Mouse (Mus musculus) embryonic facial prominence, embryonic 12.5 days (tissue): ENCODE measurements at regions not wholly inside any gene's neighbourhood (a gene's known extent, or its start where the extent isn't known, plus 50 kb on each side); places are given as distances from the start of the nearest gene placed in this dataset.
"Not testable (repeated sequence)": the region's sequence is repeated elsewhere in the genome, so short reads cannot be mapped to it uniquely, and the experiment has no call there.

Experiments used
- ATAC-seq: fragments of 200-750 bp; cut with Nextera tagmentation; 2 replicates; pipeline ENCODE4 v1.8.0; 2017; ENCODE audit not compliant: insufficient number of reproducible peaks, insufficient read depth, low FRiP score, low TSS enrichment
- H3K27ac ChIP-seq: fragments of 300-500 bp; sonication (generic); 2 replicates; pipeline ENCODE4 v1.5.1; 2016; ENCODE audit warnings: mild to moderate bottlenecking
- H3K27me3 ChIP-seq: fragments of 300-500 bp; sonication (generic); 2 replicates; pipeline ENCODE4 v1.6.1; 2016; ENCODE audit warnings: mild to moderate bottlenecking, moderate library complexity
- H3K36me3 ChIP-seq: fragments of 300-500 bp; sonication (generic); 2 replicates; pipeline ENCODE4 v1.6.1; 2016; ENCODE audit warnings: mild to moderate bottlenecking
- H3K4me1 ChIP-seq: fragments of 300-500 bp; sonication (generic); 2 replicates; pipeline ENCODE4 v1.6.1; 2016
- H3K4me2 ChIP-seq: fragments of 300-500 bp; sonication (generic); replicated peaks from 2 replicates; pipeline ENCODE4 v1.6.1; 2016; ENCODE audit warnings: mild to moderate bottlenecking, moderate library complexity
- H3K4me3 ChIP-seq: fragments of 300-500 bp; sonication (generic); 2 replicates; pipeline ENCODE4 v1.5.1; 2016; ENCODE audit warnings: mild to moderate bottlenecking
- H3K9ac ChIP-seq: fragments of 300-500 bp; sonication (generic); 2 replicates; pipeline ENCODE4 v1.6.1; 2016; ENCODE audit warnings: mild to moderate bottlenecking, moderate library complexity
- H3K9me3 ChIP-seq: fragments of 300-500 bp; sonication (generic); 2 replicates; pipeline ENCODE4 v1.6.1; 2016; ENCODE audit warnings: mild to moderate bottlenecking, moderate library complexity
- WGBS: fragments of 180-500 bp; shearing (Covaris S2); methylation state at CpG from one replicate; pipeline ENCODE4 v1.1.7; 2016; 5-methylcytosine and 5-hydroxymethylcytosine counted together

DNA sequence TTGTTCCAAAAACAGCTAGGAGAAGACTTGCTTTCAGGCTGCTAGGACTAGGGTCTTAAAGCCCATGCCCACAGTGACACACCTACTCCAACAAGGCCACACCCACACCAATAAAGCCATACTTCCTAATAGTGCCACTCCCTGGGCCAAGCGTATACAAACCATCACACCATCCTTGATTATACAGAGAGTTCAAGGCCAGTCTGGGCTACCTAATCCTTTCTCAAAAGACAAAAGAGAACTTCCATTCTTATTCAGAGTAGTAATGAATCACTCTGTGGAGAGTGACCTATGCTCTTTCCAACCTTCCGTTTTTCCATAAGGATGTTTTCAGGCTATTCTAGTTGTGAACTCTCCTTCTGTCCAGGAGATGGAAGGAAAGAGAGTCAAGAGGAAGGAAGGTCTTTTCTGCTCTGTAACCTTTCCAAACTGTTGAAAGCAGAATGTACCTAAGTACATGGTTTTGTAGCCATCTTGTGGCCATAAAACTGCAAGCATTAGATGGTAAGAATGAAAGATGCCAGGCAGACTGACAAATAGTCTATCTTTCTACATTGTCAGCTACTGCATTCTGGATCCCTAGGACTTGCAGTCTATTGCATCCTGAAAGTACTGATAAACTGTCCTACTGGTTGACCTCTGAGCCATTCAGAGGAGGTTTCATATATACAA, 145.8 kb upstream of the Mon1b start:
- H3K9me3 ChIP-seq = no peaks in the 10 kb centered on the region
- no peaks in the 10 kb centered on the region for H3K27me3 ChIP-seq
- H3K36me3 ChIP-seq = no peaks in the 10 kb centered on the region
- no peak overlapping the region for H3K4me2 ChIP-seq
- no peaks in the 10 kb centered on the region for H3K4me1 ChIP-seq
- H3K9ac ChIP-seq = no peak overlapping the region
- H3K27ac ChIP-seq = no peak overlapping the region
- no peak overlapping the region for H3K4me3 ChIP-seq
- ATAC-seq = no peak
- 86% methylated on average over 2 of the region's 2 CpGs for WGBS

DNA sequence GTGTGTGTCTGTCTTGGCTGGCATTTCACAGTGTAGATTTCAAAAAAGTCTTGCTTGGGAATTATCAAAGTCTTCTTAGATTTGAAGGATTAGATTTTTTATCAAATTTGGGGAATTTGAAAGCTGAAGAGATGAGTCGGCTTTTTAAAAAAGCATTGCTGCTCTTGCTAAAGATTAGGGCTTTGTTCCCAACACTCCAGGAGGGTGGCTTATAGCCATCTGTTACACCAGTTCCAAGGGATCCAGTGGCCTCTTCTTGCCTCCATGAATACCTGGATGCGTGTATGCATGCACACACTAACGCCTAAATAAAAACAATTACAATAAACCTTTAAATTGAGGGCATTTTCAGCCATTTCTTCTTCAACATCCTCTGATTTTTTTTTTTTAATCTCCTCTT, 144.5 kb upstream of the Mon1b start:
- ATAC-seq = no peak

DNA sequence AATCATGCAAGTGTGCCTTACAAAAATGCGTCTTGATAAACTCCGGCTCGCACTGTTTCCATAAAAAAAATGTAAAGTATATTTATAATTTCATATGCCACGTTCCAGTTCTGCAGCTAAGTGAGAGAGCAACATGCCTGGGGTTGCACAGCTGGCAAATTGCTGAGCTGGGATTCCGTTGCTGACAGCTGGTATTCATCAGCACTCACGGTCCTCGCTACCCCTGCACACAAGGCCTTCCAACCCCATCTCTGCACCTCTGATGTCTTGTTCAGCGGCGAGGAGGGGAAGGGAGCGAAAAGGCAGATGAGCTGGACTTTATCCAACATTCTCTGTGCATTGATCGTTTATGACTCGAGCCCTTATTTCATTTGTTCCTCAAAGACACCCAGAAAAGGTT, 138.5 kb upstream of the Mon1b start:
- H3K4me2 ChIP-seq = no peak overlapping the region
- no peak for ATAC-seq

More for the DNA sequence above, 144.5 kb upstream of the Mon1b start:
- Histone ChIP-seq H3K27ac (no peak overlapping the region), H3K4me3 (no peak overlapping the region), H3K9me3 (no peaks in the 10 kb centered on the region), H3K27me3 (no peaks in the 10 kb centered on the region), H3K36me3 (no peaks in the 10 kb centered on the region), H3K4me1 (no peaks in the 10 kb centered on the region), H3K4me2 (no peak overlapping the region), H3K9ac (no peak overlapping the region)
- 82% methylated on average over 3 of the region's 3 CpGs for WGBS

DNA sequence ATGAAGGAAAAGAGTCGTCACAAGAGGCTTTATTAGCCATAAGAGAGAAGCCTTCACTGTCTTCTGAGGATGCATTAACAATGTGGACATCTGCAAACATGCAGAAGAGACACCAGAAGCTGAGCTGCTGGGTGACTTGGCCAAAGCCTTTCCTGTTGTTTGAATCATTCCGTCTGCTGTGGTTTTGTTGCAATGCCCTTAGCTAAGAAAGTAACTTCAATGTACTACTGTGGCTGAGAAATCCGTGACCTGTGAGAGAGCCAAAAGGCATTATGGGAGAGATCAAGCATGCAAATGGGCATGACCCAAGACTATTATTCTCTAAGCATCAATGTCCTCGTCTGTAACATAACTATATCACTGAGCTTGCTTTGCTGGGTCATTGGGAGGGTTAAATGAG, 132.7 kb upstream of the Mon1b start:
- no peak overlapping the region for H3K4me3 ChIP-seq
- whole genome bisulfite sequencing = 79% methylated on average over 4 of the region's 4 CpGs

More for the DNA sequence above, 138.5 kb upstream of the Mon1b start:
- Histone ChIP-seq H3K27ac (no peak overlapping the region), H3K9me3 (no peaks in the 10 kb centered on the region), H3K36me3 (no peaks in the 10 kb centered on the region), H3K4me1 (0 out of 2 replicates have a peak, but pooled peaks cover 5% of the 10 kb centered on the region), H3K4me3 (no peak overlapping the region), H3K9ac (no peak overlapping the region), H3K27me3 (no peaks in the 10 kb centered on the region)
- 27% methylated on average over 12 of the region's 12 CpGs for WGBS

DNA sequence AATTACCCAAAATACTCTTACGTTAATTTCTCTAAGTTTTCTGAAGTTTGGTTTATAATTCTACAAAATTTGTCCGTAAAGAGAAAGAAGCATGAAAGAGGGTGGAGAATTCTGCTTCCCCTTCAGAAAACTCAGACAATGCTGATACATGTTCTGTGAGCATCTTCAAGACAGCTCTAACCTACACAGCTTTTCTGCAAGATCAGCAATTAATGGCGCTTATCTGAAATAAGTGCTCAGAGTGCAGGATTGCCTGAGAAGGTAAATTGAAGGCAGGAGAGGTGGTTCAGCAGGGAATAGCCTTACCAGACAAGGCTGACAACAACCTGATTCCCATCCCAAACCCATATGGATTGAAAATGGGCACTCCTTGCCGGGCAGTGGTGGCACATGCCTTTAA, 122.5 kb upstream of the Mon1b start:
- Histone ChIP-seq H3K36me3 (no peaks in the 10 kb centered on the region), H3K9ac (no peak overlapping the region), H3K4me3 (no peak overlapping the region), H3K4me1 (no peaks in the 10 kb centered on the region), H3K9me3 (no peaks in the 10 kb centered on the region), H3K4me2 (no peak overlapping the region), H3K27ac (no peak overlapping the region), H3K27me3 (no peaks in the 10 kb centered on the region)
- 89% methylated on average over 4 of the region's 4 CpGs for WGBS
- ATAC-seq = no peak

More for the DNA sequence above, 132.7 kb upstream of the Mon1b start:
- H3K27ac ChIP-seq = no peak overlapping the region
- ATAC-seq = no peak
- no peak overlapping the region for H3K4me2 ChIP-seq
- H3K4me1 ChIP-seq = no peaks in the 10 kb centered on the region
- no peaks in the 10 kb centered on the region for H3K27me3 ChIP-seq
- no peak overlapping the region for H3K9ac ChIP-seq
- no peaks in the 10 kb centered on the region for H3K9me3 ChIP-seq
- no peaks in the 10 kb centered on the region for H3K36me3 ChIP-seq

DNA sequence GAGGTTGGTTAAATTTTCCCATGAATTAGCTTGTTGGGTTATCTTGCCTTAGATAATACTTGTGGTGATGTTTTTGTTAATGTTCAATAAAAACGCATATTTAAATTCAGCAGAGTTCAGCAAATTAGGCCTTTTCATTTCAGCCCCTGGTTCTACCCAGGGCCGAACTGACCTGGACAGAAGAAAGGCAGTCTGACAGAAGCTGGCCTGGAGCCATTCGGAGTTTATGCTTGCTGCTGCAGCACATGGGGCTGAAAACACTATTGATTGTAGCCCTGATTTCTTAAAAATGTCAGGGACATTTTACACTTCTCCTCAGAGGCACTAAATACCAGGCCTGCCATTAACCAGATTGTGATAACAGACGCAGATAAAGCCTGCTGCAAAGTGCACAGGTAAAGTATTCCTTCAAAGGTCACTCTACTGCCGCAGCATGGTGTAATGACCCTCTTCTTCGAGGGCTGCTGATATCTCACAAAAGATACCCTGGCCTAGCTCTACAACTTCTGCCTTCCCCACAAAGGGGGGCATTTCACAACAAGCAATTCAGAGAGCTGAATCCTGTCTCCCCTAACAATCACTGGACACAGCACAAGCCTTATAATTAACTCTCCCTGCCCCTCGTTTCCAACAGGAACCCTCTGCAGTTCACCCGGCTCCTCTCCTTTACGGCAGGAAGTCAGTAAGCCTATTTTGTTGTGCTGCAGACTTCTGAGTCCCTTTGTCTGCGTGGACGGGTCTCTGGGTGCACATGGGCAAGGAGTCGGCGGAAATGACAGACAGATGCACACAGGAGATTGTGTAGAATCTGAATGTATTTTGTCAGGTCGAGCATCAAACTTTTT, 121.3 kb upstream of the Mon1b start:
- H3K9me3 ChIP-seq = no peaks in the 10 kb centered on the region
- H3K27ac ChIP-seq = no peak overlapping the region
- WGBS = 56% methylated on average over 14 of the region's 14 CpGs

DNA sequence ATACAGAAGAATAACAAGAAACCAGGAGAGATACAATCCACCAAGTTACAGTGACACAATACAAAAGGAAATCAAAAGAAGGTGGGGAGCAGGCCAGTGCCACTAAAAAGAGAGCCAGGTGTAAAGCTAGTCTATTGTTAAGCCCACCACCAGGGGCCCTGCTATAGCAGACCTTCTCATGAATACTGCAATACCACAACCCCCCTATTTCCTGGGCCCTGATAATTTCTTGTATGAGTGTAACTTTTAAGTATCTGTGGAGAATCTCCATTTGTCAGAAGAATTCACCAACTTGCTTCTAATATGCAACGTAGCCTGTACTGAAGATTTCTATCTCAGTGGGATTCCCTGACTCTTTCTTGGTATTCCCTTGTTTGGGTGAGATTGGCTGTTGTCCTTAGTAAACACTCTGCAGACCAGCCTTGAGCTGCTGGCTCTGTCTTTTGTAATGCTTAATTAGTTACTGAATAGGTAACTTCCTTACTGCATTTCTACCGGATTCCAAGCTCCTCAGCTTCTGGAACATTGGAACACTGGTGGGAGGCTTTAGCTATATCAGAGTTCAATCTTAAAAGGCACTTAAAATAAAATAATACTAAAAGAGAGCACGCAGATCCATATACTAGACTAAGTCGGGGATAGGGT, 120.5 kb upstream of the Mon1b start:
- not testable (repeated sequence) for H3K27me3 ChIP-seq, H3K4me2 ChIP-seq, H3K9ac ChIP-seq, ATAC-seq, H3K36me3 ChIP-seq, H3K27ac ChIP-seq, H3K4me3 ChIP-seq, H3K9me3 ChIP-seq, H3K4me1 ChIP-seq
- 67% methylated on average over 4 of the region's 4 CpGs for WGBS

More for the DNA sequence above, 121.3 kb upstream of the Mon1b start:
- no peak for ATAC-seq
- Histone ChIP-seq H3K4me1 (no peaks in the 10 kb centered on the region), H3K4me2 (no peak overlapping the region), H3K9ac (no peak overlapping the region), H3K36me3 (no peaks in the 10 kb centered on the region), H3K4me3 (no peak overlapping the region), H3K27me3 (no peaks in the 10 kb centered on the region)

DNA sequence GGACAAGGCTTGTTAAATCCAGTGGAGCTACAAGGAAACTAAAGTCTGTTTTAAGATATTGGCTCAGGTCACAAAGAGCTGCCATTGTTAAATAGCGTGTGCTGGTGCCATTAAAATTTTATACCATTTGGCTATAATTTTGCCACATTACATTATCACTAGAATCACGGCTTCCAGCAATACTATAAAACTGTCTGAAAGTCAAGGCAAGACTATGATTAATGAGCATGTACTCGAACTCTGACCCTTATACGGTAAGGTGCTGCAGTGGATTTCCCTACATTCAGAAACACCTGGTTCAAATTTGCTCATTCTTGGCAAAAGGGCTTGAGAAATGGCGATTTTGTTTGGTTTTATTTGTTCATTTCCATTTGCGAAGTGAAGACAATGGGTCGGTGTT, 119.2 kb upstream of the Mon1b start:
- H3K4me1 ChIP-seq = no peaks in the 10 kb centered on the region
- no peak overlapping the region for H3K27ac ChIP-seq
- ATAC-seq = no peak
- H3K9ac ChIP-seq = no peak overlapping the region
- no peak overlapping the region for H3K4me3 ChIP-seq
- no peak overlapping the region for H3K4me2 ChIP-seq
- no peaks in the 10 kb centered on the region for H3K36me3 ChIP-seq
- no peaks in the 10 kb centered on the region for H3K9me3 ChIP-seq
- 80% methylated on average over 7 of the region's 7 CpGs for WGBS
- H3K27me3 ChIP-seq = no peaks in the 10 kb centered on the region

DNA sequence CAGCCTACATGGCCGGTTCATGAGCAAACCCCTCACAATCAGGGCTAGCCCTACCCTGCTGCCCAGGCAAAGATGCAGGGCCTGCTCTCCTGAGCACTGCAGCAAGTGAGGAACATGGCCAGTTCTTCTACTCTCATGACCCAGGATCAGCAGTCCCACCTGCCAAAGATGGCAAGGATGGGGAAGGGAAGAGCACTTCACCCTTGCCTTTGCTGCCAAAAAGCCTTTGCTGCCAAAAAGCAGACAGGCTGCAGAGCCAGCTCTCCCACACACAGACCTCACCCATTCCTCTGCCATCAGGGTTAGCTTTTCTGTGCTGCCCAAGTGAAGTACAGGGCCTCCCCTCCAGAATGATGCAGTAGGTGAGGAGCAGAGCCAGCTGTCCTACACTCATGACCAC, 117.5 kb upstream of the Mon1b start:
- Histone ChIP-seq H3K27ac (no peak overlapping the region), H3K4me3 (no peak overlapping the region), H3K4me1 (no peaks in the 10 kb centered on the region), H3K9ac (no peak overlapping the region), H3K36me3 (no peaks in the 10 kb centered on the region), H3K27me3 (no peaks in the 10 kb centered on the region), H3K9me3 (no peaks in the 10 kb centered on the region), H3K4me2 (no peak overlapping the region)
- no peak for ATAC-seq
- WGBS = 86% methylated on average over 1 of the region's 1 CpGs

DNA sequence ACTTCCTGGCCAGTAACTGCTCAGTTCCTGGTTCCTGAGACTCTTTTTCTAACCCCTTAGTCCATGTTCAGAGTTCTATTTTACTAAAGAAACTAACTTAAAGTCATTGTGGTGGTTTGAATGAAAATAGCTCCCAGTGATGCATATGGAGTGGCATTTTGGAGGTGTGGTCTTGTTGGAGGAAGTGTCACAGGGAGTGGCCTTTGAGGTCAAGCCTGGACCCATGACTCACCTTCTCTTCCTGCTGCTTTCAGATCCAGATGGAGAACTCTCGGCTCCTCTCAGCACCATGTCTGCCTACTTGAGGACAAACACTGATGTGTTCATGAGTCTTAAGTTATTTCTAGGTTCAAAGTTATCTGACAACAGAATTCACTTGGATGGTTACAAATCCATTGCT, 111.8 kb upstream of the Mon1b start:
- H3K4me2 ChIP-seq = no peak overlapping the region
- no peaks in the 10 kb centered on the region for H3K9me3 ChIP-seq
- H3K9ac ChIP-seq = no peak overlapping the region
- ATAC-seq = no peak
- no peaks in the 10 kb centered on the region for H3K4me1 ChIP-seq
- H3K4me3 ChIP-seq = no peak overlapping the region
- 47% methylated on average over 1 of the region's 1 CpGs for WGBS
- H3K36me3 ChIP-seq = no peaks in the 10 kb centered on the region
- H3K27ac ChIP-seq = no peak overlapping the region
- no peaks in the 10 kb centered on the region for H3K27me3 ChIP-seq

DNA sequence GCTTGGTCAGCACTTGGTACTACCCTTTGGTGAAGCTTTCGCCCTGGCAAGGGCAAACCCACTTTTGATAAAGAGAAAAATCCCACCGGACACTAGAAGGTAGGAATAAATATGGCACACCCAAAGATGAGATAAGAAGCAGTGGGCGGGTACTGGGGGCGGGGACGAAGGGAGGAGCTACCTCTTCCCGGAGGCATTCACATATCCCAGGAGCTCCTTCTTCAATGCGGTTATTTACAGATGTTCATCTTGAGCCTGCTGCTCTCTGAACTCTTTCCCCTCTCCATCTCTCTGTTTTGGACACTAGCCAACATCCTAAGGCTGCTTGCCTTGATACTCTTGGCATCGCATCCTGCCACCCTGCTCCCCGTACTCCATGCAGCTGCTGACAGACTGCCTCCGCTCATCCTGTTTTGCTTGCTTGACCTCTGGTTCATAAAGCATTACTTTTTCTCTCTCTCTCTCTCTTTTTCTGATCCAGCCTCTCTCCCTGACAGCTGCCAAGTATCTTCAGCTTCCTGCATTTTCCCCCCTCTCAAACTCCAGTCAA, 104.2 kb upstream of the Mon1b start:
- no peak overlapping the region for H3K9ac ChIP-seq
- no peaks in the 10 kb centered on the region for H3K36me3 ChIP-seq
- H3K4me3 ChIP-seq = no peak overlapping the region
- WGBS = 64% methylated on average over 10 of the region's 10 CpGs
- H3K27me3 ChIP-seq = no peaks in the 10 kb centered on the region
- ATAC-seq = peak; percentile 28; the same call in 1 of the 2 replicates
- H3K9me3 ChIP-seq = no peaks in the 10 kb centered on the region
- H3K27ac ChIP-seq = no peak overlapping the region; the same call in 1 of the 2 replicates
- H3K4me2 ChIP-seq = no peak overlapping the region
- no peaks in the 10 kb centered on the region for H3K4me1 ChIP-seq
